Mouse (Mus musculus): ENCODE measurements around the gene Casp9. TPM values are rescaled to one million over a fixed set of nuclear protein-coding genes. Genes with fewer than 3 reads are reported as not detected.

Gene Casp9
- polyA plus RNA-seq, 1 experiment: not detected

DNA sequence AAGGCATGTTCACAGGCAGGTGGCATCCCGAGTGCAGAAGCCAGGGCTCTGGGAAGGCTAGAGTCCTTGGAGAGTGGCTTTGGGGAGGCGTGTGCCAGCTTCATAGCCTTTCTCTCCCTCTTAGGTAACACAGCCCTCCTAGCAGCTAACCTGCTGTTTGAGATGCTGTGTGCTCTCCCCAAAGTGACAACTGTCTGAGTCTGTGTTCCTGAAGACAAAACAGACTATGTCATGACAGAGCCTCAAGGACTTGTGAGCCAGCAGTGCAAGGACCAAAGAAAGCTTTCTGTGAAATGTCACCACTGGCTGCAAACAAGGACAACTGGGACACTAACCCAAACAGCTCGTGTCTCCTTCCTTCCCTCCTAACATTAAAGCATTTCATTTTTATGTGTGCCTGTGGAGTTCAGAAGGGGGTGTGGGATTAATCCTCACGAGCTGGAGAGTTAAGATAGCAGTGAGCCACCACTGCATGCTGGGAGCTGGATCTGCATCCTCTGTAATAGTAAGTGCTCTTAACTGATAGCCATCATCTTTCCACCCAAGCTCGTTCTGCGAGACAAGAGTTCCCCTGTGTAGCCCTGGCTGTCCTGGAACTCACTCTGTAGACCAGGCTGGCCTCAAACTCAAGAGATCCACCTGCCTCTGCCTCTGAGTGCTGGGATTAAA lies 34.4 kb upstream of the Casp9 start:
- no peak for TF ChIP-seq POLR2A (IDR thresholded peaks at IDR 0.05; ENCODE audit: insufficient read depth, low read depth, low read length)
- no peak for TF ChIP-seq CTCF (IDR thresholded peaks at IDR 0.05; ENCODE audit: insufficient read depth, low read depth, low read length)
- Histone ChIP-seq H3K4me3 (ENCODE audit: insufficient read depth, low read depth, low read length) (no peak overlapping the region), H3K27ac (ENCODE audit: insufficient read depth, low read depth, low read length) (no peak overlapping the region), H3K4me1 (ENCODE audit: control insufficient read depth, insufficient read depth, low read length) (no peaks in the 10 kb centered on the region)
- WGBS: 72% methylated on average over 6 of the region's 6 CpGs

DNA sequence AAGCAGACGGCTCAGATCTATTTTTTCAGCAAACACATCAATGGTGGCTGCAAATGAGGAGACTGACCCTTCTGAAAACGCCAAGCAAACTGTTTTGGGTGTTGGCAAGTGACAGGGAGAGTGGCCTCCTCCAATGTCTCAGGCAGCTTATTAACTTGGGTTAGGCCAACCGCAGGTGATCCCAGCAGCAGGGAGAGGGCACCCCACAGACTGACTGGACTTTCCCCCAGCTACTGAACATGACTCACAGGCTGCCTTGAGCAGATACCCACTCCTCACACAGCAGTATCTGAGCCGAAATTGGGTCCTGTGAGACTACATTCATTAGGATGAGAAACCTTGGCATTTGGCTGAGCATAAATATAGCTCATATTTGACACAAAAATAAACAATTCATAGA lies 32.5 kb upstream of the Casp9 start:
- 84% methylated on average over 4 of the region's 4 CpGs for WGBS
- Histone ChIP-seq H3K4me1 (ENCODE audit: control insufficient read depth, insufficient read depth, low read length) (no peaks in the 10 kb centered on the region), H3K4me3 (ENCODE audit: insufficient read depth, low read depth, low read length) (no peak overlapping the region), H3K27ac (ENCODE audit: insufficient read depth, low read depth, low read length) (no peak overlapping the region)
- TF ChIP-seq POLR2A (IDR thresholded peaks at IDR 0.05; ENCODE audit: insufficient read depth, low read depth, low read length) (no peak), CTCF (IDR thresholded peaks at IDR 0.05; ENCODE audit: insufficient read depth, low read depth, low read length) (no peak)

DNA sequence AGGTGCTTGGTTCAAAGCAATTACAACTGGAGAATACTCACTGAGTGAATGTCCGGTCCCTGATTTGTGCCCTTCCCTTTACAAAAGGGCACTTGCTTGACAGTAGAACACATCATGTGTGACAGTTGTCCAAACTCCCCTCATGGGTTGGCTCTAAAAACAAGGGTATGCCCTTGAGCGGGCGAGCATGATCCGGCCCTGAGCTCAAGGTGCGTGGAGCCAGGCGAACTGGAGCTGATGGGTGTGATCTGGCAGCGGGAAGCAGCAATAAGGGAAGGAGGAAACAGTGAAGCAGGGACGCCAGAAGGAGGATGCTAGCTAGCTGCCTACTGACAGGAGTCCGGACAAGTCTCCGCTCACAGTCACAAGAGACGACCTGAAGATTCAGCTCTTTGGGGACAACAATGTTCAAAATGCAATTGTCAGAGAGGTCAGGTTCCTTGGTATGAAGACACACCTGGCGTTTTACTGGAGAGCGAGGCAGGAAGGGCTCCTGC lies 31.3 kb upstream of the Casp9 start:
- peaks cover 10% of the 10 kb centered on the region for H3K4me1 ChIP-seq (ENCODE audit: control insufficient read depth, insufficient read depth, low read length)
- H3K4me3 ChIP-seq (ENCODE audit: insufficient read depth, low read depth, low read length): no peak overlapping the region
- TF ChIP-seq POLR2A (IDR thresholded peaks at IDR 0.05; ENCODE audit: insufficient read depth, low read depth, low read length) (no peak), CTCF (IDR thresholded peaks at IDR 0.05; ENCODE audit: insufficient read depth, low read depth, low read length) (no peak)
- 93% methylated on average over 13 of the region's 13 CpGs for WGBS
- H3K27ac ChIP-seq (ENCODE audit: insufficient read depth, low read depth, low read length): no peak overlapping the region

DNA sequence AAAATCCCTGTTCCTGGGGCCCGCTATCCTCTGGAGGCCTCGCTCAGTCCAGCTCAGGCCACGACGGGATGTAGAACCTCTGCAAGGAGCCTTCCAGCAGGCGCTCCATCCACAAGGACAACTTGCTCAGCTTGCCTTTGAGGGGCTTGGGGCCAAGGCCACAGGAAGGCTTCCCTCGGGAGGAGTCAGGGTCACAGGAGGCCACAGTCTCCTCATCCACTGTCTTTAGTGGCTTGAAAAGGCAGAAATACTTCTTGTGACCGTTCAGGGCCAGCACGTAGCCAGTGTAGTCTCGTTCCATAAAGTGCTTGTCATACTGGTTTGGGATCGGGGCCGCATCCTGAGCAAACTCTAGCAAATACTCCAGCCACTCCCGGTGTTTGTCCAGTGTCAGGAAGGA lies 29.9 kb upstream of the Casp9 start:
- no peak for TF ChIP-seq POLR2A (IDR thresholded peaks at IDR 0.05; ENCODE audit: insufficient read depth, low read depth, low read length)
- no peak for TF ChIP-seq CTCF (IDR thresholded peaks at IDR 0.05; ENCODE audit: insufficient read depth, low read depth, low read length)
- no peak overlapping the region for H3K27ac ChIP-seq (ENCODE audit: insufficient read depth, low read depth, low read length)
- no peak overlapping the region for H3K4me3 ChIP-seq (ENCODE audit: insufficient read depth, low read depth, low read length)
- WGBS: 94% methylated on average over 12 of the region's 12 CpGs
- H3K4me1 ChIP-seq (ENCODE audit: control insufficient read depth, insufficient read depth, low read length): peaks cover 17% of the 10 kb centered on the region

DNA sequence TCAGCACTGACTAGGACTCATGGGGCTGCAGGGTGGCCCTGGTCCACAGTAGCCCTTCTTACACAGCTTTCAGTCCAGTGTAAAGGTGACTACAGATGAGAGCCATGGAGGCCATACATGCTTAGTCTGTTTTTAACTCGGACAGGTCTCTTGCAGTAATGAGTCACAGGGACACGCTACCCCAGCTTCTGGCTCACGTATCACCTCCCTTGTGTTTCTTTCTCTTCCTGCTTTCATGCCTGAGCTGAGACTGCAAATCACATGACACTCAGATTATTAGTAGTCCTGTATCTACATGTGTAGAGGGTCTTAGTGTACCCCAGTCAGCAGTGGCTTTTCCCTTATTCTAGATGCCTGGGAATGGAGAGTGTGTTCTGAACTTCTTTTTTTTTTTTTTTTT lies 28.4 kb upstream of the Casp9 start:
- WGBS: 88% methylated on average over 3 of the region's 3 CpGs
- TF ChIP-seq CTCF (IDR thresholded peaks at IDR 0.05; ENCODE audit: insufficient read depth, low read depth, low read length): no peak
- no peak for TF ChIP-seq POLR2A (IDR thresholded peaks at IDR 0.05; ENCODE audit: insufficient read depth, low read depth, low read length)
- H3K27ac ChIP-seq (ENCODE audit: insufficient read depth, low read depth, low read length): no peak overlapping the region
- H3K4me3 ChIP-seq (ENCODE audit: insufficient read depth, low read depth, low read length): no peak overlapping the region
- H3K4me1 ChIP-seq (ENCODE audit: control insufficient read depth, insufficient read depth, low read length): peaks cover 17% of the 10 kb centered on the region

DNA sequence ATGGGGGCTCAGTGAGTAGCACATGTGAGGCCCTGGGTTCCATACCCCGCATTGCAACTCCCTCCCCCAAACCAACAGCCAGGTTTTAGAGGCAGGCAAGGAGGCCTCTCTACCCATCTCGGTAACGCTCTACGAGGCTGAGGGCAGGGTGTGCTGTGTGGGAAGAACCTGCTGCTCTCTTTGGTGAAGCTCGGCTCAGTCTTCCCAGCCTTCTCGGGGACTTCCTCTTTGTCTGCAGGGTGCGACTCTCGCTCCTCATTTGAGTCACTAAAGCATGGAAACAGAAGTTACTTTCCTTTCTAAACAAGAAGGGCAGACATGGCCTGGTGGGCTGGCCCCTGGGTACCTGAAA lies 27.1 kb upstream of the Casp9 start:
- TF ChIP-seq CTCF (IDR thresholded peaks at IDR 0.05; ENCODE audit: insufficient read depth, low read depth, low read length) (no peak), POLR2A (IDR thresholded peaks at IDR 0.05; ENCODE audit: insufficient read depth, low read depth, low read length) (no peak)
- Histone ChIP-seq H3K4me3 (ENCODE audit: insufficient read depth, low read depth, low read length) (no peak overlapping the region), H3K4me1 (ENCODE audit: control insufficient read depth, insufficient read depth, low read length) (peaks cover 17% of the 10 kb centered on the region), H3K27ac (ENCODE audit: insufficient read depth, low read depth, low read length) (no peak overlapping the region)
- 34% methylated on average over 8 of the region's 8 CpGs for WGBS

DNA sequence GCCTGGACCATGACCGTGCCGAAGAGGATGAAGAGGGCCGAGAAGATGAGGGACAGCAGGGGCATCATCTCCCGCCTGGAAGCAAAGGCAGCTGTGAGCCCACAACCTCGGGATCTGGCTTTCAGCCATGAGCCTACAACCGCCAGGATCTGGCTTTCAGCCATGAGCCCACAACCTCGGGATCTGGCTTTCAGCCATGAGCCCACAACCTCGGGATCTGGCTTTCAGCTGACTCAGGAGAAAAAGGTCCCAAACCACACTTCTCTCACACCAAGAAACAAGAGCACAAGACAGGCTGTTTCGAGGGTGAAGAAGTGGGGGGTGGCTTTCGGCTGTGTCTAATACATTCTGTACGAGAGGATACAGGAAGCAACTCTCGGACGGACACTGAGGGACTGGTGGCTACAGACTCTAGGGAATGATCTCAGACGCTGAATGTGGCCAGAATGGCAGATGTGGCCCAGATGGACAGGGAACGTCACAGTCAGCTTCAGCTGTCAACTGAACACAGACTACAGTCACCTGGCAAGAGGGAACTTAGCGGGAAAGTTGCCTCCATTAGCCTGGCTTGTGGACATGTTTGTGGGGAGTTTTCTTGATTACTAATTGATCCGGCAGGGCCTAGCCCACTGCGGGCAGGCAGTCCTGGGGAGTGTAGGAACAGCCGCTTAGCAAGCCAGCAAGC lies 26.6 kb upstream of the Casp9 start:
- TF ChIP-seq CTCF (IDR thresholded peaks at IDR 0.05; ENCODE audit: insufficient read depth, low read depth, low read length): no peak
- no peak for TF ChIP-seq POLR2A (IDR thresholded peaks at IDR 0.05; ENCODE audit: insufficient read depth, low read depth, low read length)
- WGBS: 24% methylated on average over 19 of the region's 19 CpGs
- Histone ChIP-seq H3K4me1 (ENCODE audit: control insufficient read depth, insufficient read depth, low read length) (peaks cover 17% of the 10 kb centered on the region), H3K27ac (ENCODE audit: insufficient read depth, low read depth, low read length) (no peak overlapping the region), H3K4me3 (ENCODE audit: insufficient read depth, low read depth, low read length) (no peak overlapping the region)

DNA sequence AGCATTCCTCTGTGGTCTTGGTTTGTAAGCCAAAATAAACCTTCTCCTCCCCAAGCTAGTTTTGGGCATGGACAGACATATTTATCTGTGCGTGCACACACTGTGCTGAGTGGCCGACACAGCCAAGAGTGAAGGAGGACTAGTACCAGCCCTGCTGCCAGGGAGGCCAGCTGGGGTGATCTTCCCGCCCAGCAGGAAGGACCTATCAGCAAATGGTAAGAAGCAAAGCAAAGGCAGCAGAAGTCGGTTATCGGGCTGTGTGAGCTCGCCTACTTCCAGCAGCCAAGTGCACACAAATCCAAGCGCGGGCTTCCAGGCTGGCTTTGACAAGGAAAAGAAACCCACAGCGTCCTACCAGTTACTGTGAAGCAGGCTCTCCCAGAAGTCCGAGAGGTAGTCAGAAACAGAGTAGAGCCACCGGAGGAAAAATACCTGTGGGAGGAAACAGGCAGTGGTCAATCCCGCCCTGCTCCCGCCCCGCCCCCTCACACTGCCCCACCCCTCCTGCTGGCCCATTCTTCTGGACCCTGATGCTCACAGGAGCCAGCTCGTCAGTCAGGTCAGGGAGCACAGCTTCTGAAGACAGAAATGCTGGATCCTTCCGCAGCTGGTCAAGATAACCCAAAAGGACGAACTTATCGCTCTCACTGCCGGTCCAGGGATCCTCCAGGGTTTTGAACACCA lies 25.9 kb upstream of the Casp9 start:
- TF ChIP-seq POLR2A (IDR thresholded peaks at IDR 0.05; ENCODE audit: insufficient read depth, low read depth, low read length): no peak
- TF ChIP-seq CTCF (IDR thresholded peaks at IDR 0.05; ENCODE audit: insufficient read depth, low read depth, low read length): no peak
- no peak overlapping the region for H3K4me3 ChIP-seq (ENCODE audit: insufficient read depth, low read depth, low read length)
- WGBS: 66% methylated on average over 19 of the region's 19 CpGs
- peaks cover 17% of the 10 kb centered on the region for H3K4me1 ChIP-seq (ENCODE audit: control insufficient read depth, insufficient read depth, low read length)
- peak overlapping the region; percentile 4; the same call in 1 of the 2 replicates for H3K27ac ChIP-seq (ENCODE audit: insufficient read depth, low read depth, low read length)
